ENCODE assay signal across 9 mouse cellular contexts in the genomic region with DNA sequence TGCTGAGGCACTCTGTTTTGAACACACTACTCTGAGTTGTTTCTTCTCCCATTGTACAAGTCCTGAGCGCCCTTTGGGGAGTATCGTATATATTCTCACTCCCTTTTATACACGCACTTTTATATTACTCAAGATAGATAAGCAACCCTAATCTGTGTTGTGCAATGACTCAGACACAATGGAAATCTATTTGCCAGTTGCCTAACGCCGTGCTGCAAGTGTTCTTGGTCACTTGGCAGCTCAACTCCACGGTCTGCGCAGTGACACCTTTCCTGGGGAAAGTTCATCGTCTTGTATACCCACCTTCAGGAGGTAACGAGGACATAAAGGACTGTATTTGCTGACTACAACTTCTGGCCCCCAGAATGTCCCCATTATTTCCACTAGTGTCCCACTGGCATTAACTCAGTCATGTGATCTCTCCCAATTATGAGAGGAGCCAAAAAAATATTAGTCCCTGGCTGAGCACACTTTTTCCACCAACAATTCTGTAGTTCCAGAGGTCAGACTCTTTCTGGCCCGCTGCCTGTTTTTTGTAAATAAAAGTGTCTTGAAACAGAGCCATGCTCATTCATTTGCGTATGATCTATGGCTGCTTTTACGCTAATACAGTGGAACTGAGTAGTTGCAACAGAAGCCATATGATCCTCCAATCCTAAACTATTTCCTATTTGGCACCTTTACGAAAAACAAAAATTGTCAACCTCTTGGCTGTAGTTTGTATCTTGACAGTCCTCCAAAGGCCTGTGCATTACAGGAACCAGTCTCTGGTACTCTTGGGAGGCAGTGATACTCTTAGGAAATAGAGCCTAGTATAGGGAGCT. TPM values are rescaled to one million over a fixed set of nuclear protein-coding genes. Genes with fewer than 3 reads are reported as not detected.
DNase-seq lines count a peak whose midpoint lies in the region; ATAC-seq lines count a peak whose summit lies in the region.
"Had no signal": no experiment of that assay in that cellular context is flagged by ENCODE, and none has a peak within 500 bp of the region (broad histone marks: within the 10 kb centered on the region; RNA-seq: fewer than 3 reads in every experiment).

No protein-coding gene starts in this region.

- no peaks in the 10 kb centered on the region for H3K27me3 ChIP-seq in liver, embryonic 16.5 days (ENCODE audit: control insufficient read depth, insufficient read depth, low read depth, low read length)
- H3K27me3 ChIP-seq in liver, embryonic 11.5 days (replicated peaks; ENCODE audit: control insufficient read depth, insufficient read depth, low read length) = no peaks in the 10 kb centered on the region
- no peaks in the 10 kb centered on the region for H3K27me3 ChIP-seq in heart, embryonic 13.5 days (replicated peaks)
- no peaks in the 10 kb centered on the region for H3K27me3 ChIP-seq in stomach, embryonic 16.5 days (ENCODE audit: control insufficient read depth, insufficient read depth, low read length)

- H3K9ac ChIP-seq in liver, embryonic 16.5 days (ENCODE audit: low read depth, low read length) = no peak overlapping the region
- no peak overlapping the region for H3K9ac ChIP-seq in liver, embryonic 11.5 days (ENCODE audit: low read depth, low read length)
- H3K9ac ChIP-seq in heart, embryonic 13.5 days = no peak overlapping the region
- H3K9ac ChIP-seq in stomach, embryonic 16.5 days (ENCODE audit: low read length) = no peak overlapping the region
- H3K9ac ChIP-seq: liver, embryonic 15.5 days had no signal

- 67% methylated on average over 13 of the region's 13 CpGs for WGBS in liver, embryonic 16.5 days (ENCODE audit: insufficient replicate concordance)
- 85% methylated on average over 13 of the region's 13 CpGs for WGBS in liver, embryonic 11.5 days
- 79% methylated on average over 13 of the region's 13 CpGs for WGBS in heart, embryonic 13.5 days
- WGBS in stomach, embryonic 16.5 days = 55% methylated on average over 13 of the region's 13 CpGs

- no peak overlapping the region for H3K4me2 ChIP-seq in liver, embryonic 16.5 days (ENCODE audit: low read depth, low read length)
- no peak overlapping the region for H3K4me2 ChIP-seq in liver, embryonic 11.5 days
- no peak overlapping the region for H3K4me2 ChIP-seq in heart, embryonic 13.5 days
- no peak overlapping the region for H3K4me2 ChIP-seq in stomach, embryonic 16.5 days (ENCODE audit: low read depth, low read length)
- H3K4me2 ChIP-seq: liver, embryonic 15.5 days had no signal

- no peak for DNase-seq in liver, embryonic 11.5 days (ENCODE audit: low spot score)
- DNase-seq in kidney, postnatal 25 days = peak; percentile 74 to 82
- DNase-seq in gastrocnemius, postnatal 4 days (ENCODE audit: low spot score in 2 of 2) = no peak
- no peak for DNase-seq in yolk sac, embryonic 10.5 days (ENCODE audit: low spot score)

- H3K27ac ChIP-seq in liver, embryonic 16.5 days (ENCODE audit: low read length) = no peak overlapping the region
- H3K27ac ChIP-seq in liver, embryonic 11.5 days (ENCODE audit: low read depth, low read length) = no peak overlapping the region
- peak overlapping the region; percentile 42; the same call in 1 of the 2 replicates for H3K27ac ChIP-seq in heart, embryonic 13.5 days (replicated peaks)
- H3K27ac ChIP-seq in stomach, embryonic 16.5 days (ENCODE audit: low read length) = peak overlapping the region; percentile 58
- H3K27ac ChIP-seq: liver, embryonic 15.5 days had no signal

- peaks cover 3% of the 10 kb centered on the region; the same call in 1 of the 2 replicates for H3K4me1 ChIP-seq in liver, embryonic 16.5 days (ENCODE audit: control insufficient read depth, low read depth, low read length)
- no peaks in the 10 kb centered on the region; the same call in 1 of the 2 replicates for H3K4me1 ChIP-seq in liver, embryonic 11.5 days (replicated peaks; ENCODE audit: control insufficient read depth, insufficient read depth, low read length)
- H3K4me1 ChIP-seq in heart, embryonic 13.5 days = peaks cover 51% of the 10 kb centered on the region
- H3K4me1 ChIP-seq in stomach, embryonic 16.5 days (ENCODE audit: control insufficient read depth, insufficient read depth, low read length) = peaks cover 55% of the 10 kb centered on the region

- H3K9me3 ChIP-seq in liver, embryonic 16.5 days (replicated peaks; ENCODE audit: control insufficient read depth, low read length) = no peaks in the 10 kb centered on the region
- H3K9me3 ChIP-seq in liver, embryonic 11.5 days (ENCODE audit: control insufficient read depth, low read length) = no peaks in the 10 kb centered on the region
- no peaks in the 10 kb centered on the region for H3K9me3 ChIP-seq in heart, embryonic 13.5 days
- H3K9me3 ChIP-seq in stomach, embryonic 16.5 days (replicated peaks; ENCODE audit: control insufficient read depth, low read length) = no peaks in the 10 kb centered on the region
- H3K9me3 ChIP-seq: liver, embryonic 15.5 days had no signal

- H3K36me3 ChIP-seq in liver, embryonic 16.5 days (ENCODE audit: control insufficient read depth, insufficient read depth) = no peaks in the 10 kb centered on the region
- no peaks in the 10 kb centered on the region for H3K36me3 ChIP-seq in liver, embryonic 11.5 days (ENCODE audit: control insufficient read depth, insufficient read depth, low read length)
- H3K36me3 ChIP-seq in heart, embryonic 13.5 days = no peaks in the 10 kb centered on the region
- no peaks in the 10 kb centered on the region for H3K36me3 ChIP-seq in stomach, embryonic 16.5 days (ENCODE audit: control insufficient read depth, insufficient read depth, low read length)
- H3K36me3 ChIP-seq: liver, embryonic 15.5 days had no signal

- no peak overlapping the region for H3K4me3 ChIP-seq in liver, embryonic 16.5 days (ENCODE audit: low read depth, low read length)
- H3K4me3 ChIP-seq in liver, embryonic 11.5 days (ENCODE audit: low read depth, low read length) = no peak overlapping the region
- H3K4me3 ChIP-seq in heart, embryonic 13.5 days = no peak overlapping the region
- no peak overlapping the region for H3K4me3 ChIP-seq in stomach, embryonic 16.5 days (replicated peaks; ENCODE audit: low read length)
- H3K4me3 ChIP-seq: liver, embryonic 15.5 days had no signal

- peak; percentile 19; the same call in 1 of the 2 replicates for ATAC-seq in liver, embryonic 16.5 days (ENCODE audit: low read depth)
- ATAC-seq in liver, embryonic 11.5 days (replicated peaks; ENCODE audit: low FRiP score) = no peak
- no peak for ATAC-seq in heart, embryonic 13.5 days (ENCODE audit: extremely low read depth, insufficient number of reproducible peaks, low FRiP score, low TSS enrichment)
- ATAC-seq in stomach, embryonic 16.5 days (ENCODE audit: insufficient read depth, low FRiP score) = peak; percentile 31; the same call in 1 of the 2 replicates
- no peak for ATAC-seq in erythroid progenitor cell, adult 5-6 weeks (replicated peaks; ENCODE audit: low FRiP score, poor library complexity, severe bottlenecking)

RNA-seq across cellular contexts. Expression of gene Xpnpep1, which starts 35.1 kb away (rescaled TPM):
- 85.5 and 91.8 TPM in 2 replicates for polyA plus RNA-seq in liver, embryonic 16.5 days (2015; fragmentation: Nextera tagmentation; extraction: Ambion mirVana)
- polyA plus RNA-seq in liver, embryonic 11.5 days (2014; fragmentation: Nextera tagmentation; extraction: Ambion mirVana) = 180 and 196 TPM in 2 replicates
- 142 and 151 TPM in 2 replicates for polyA plus RNA-seq in heart, embryonic 13.5 days (2015; fragmentation: Nextera tagmentation; extraction: Ambion mirVana)
- 157 and 160 TPM in 2 replicates for polyA plus RNA-seq in stomach, embryonic 16.5 days (2015; fragmentation: Nextera tagmentation; extraction: Ambion mirVana)
- 36.4 and 45.7 TPM in 2 replicates for total RNA-seq in erythroid progenitor cell, adult 5-6 weeks (2015; ENCODE audit: low replicate concordance)
- total RNA-seq in erythroid progenitor cell, adult 5-6 weeks (2017; ENCODE audit: low replicate concordance) = 27.3 and 49.2 TPM in 2 replicates
- total RNA-seq in gastrocnemius, postnatal 4 days (2021) = 10 to 100 TPM; 85.3 to 91.8 TPM

Comparison
In these comparisons a context has a peak if more than half of its experiments do, and no peak if none do; other contexts are left out.
1. ATAC-seq: peak in liver, embryonic 16.5 days (single experiment) and stomach, embryonic 16.5 days (single experiment); none in liver, embryonic 11.5 days (single experiment), heart, embryonic 13.5 days (single experiment) and erythroid progenitor cell, adult 5-6 weeks (single experiment).
2. H3K27ac ChIP-seq: peak in heart, embryonic 13.5 days (single experiment) and stomach, embryonic 16.5 days (single experiment); none in liver, embryonic 16.5 days (single experiment) and liver, embryonic 11.5 days (single experiment).
3. DNase-seq: peak in kidney, postnatal 25 days (2 of 2); none in liver, embryonic 11.5 days (single experiment), gastrocnemius, postnatal 4 days (0 of 2) and yolk sac, embryonic 10.5 days (single experiment).